Mouse (Mus musculus) gastrocnemius, postnatal 4 days (tissue): Measurements from ENCODE around the gene Rbm8a2. TPM values are rescaled to one million over a fixed set of nuclear protein-coding genes. Genes with fewer than 3 reads are reported as not detected.

Source experiments
- DNase-seq, 2 experiments: peaks; one replicate each; pipeline ENCODE4 v3.0.0; 2021 to 2022; ENCODE audit warnings: low spot score in 2 of 2, mixed read lengths in 2 of 2
- total RNA-seq, 2 experiments: library from RNA; stranded (reverse); gene quantifications; 2 replicates each; pipeline ENCODE4 v1.2.3; 2021

The Rbm8a2 gene
- total RNA-seq, 2 experiments from 2014 or later = 0.22 to 0.29 TPM

- DNase-seq = peak; percentile 21 to 43
These were observed 42.6 kb downstream of the Rbm8a2 start for GRCm38 (mm10) chr1:175936282-175936737.

GRCm38 (mm10) chr1:175931391-175931790 lies 47.5 kb downstream of the Rbm8a2 start:
- no peak for DNase-seq

Other genes starting within 250 kb of the Rbm8a2 start
- gene Exo1, start 98.5 kb downstream of the Rbm8a2 start, total RNA-seq = 10 to 100 TPM in 1 of 2 experiments, 1 to 10 TPM in 1; 7.6 to 10.6 TPM
- not detected for gene Gm38100, start 58.8 kb downstream of the Rbm8a2 start, total RNA-seq